Mouse (Mus musculus) stomach, postnatal 0 days (tissue): Measurements from ENCODE around the gene Epas1.

Experiments
- CTCF ChIP-seq: IDR thresholded peaks from 2 replicates; pipeline ENCODE4 v1.5.1; 2016; ENCODE audit warnings: antibody characterized with exemption, low read depth, mild to moderate bottlenecking, moderate library complexity
- EP300 ChIP-seq: optimal IDR thresholded peaks from 2 replicates; pipeline ENCODE3; 2016; ENCODE audit warnings: antibody characterized with exemption

- TF ChIP-seq CTCF: no peak
- TF ChIP-seq EP300: no peak
Observed at GRCm38 (mm10) chr17:86852591-86853031, 99.1 kb downstream of the Epas1 start.
